Mouse (Mus musculus) forebrain, embryonic 10.5 days (tissue): ENCODE measurements around the gene Fbxo21. TPM values are rescaled to one million over a fixed set of nuclear protein-coding genes. Genes with fewer than 3 reads are reported as not detected.

Experiments used
- DNase-seq: peaks from one replicate; pipeline ENCODE4 v3.0.0-alpha.2; 2017; ENCODE audit warnings: low spot score; ENCODE audit errors: extremely low spot score
- H3K27ac ChIP-seq: fragments of 300-500 bp; sonication (generic); 2 replicates; pipeline ENCODE4 v1.5.1; 2016; ENCODE audit warnings: mild to moderate bottlenecking
- H3K27me3 ChIP-seq: fragments of 300-500 bp; sonication (generic); 2 replicates; pipeline ENCODE4 v1.6.1; 2016; ENCODE audit warnings: mild to moderate bottlenecking; ENCODE audit not compliant: poor library complexity, severe bottlenecking
- H3K36me3 ChIP-seq: fragments of 300-500 bp; sonication (generic); replicated peaks from 2 replicates; pipeline ENCODE4 v1.6.1; 2016; ENCODE audit warnings: mild to moderate bottlenecking, moderate library complexity
- H3K4me1 ChIP-seq: fragments of 300-500 bp; sonication (generic); 2 replicates; pipeline ENCODE4 v1.6.1; 2016
- H3K4me3 ChIP-seq: fragments of 300-500 bp; sonication (generic); 2 replicates; pipeline ENCODE4 v1.5.1; 2016; ENCODE audit warnings: mild to moderate bottlenecking, moderate library complexity
- H3K9me3 ChIP-seq: fragments of 300-500 bp; sonication (generic); 2 replicates; pipeline ENCODE4 v1.6.1; 2016; ENCODE audit warnings: mild to moderate bottlenecking, moderate library complexity
- WGBS: fragments of 180-500 bp; shearing (Covaris S2); methylation state at CpG from one replicate; pipeline ENCODE4 v1.1.7; 2016; 5-methylcytosine and 5-hydroxymethylcytosine counted together
- polyA plus RNA-seq: library from polyadenylated mRNA; unstranded; fragments of >200 nt; fragmentation: Nextera tagmentation; extraction: Ambion mirVana; gene quantifications from 2 replicates; pipeline ENCODE4 v1.2.1, GENCODE M21; 2016

The Fbxo21 gene
- 105 and 107 TPM in 2 replicates for polyA plus RNA-seq

DNA sequence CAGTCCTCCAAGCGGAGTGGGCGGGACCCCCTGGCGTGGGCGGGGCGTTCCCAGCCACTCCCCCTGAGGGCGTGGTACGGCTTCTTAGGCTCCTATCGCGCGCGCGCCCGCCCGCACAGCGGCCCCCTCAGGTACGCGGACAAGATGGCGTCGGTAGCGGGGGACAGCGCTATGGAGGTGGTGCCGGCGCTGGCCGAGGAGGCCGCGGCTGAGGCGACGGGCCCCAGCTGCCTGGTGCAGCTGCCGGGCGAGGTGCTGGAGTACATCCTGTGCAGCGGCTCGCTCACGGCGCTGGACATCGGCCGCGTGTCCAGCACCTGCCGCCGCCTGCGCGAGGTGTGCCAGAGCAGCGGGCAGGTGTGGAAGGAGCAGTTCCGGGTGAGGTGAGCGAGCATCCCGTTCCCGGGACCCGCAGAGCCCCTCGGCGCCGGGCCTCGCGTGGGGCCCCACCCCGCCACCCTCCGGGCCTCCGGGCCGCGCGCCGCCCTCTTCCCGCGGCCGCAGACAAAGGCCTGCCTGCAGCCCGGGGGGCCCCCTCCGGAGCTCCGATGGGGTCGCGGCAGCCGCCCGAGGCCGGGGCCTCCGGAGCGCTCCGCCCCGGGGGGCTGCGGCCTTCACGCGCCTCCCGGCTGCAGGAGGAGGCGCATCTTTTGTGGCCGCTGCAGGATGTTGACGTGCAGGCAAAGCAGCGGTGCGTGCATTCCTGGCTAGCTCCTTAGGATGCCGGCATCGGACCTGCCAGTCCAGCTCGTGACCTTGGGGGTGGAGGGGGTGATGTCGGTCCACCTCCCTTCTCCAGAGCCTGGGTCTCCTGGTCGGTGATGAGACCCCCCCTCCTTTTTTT lies at the start of gene Fbxo21:
TSS of gene Fbxo21 (plus strand) at position 74 of the 844 bp plus-strand sequence.
- H3K4me1 ChIP-seq: peaks cover 30% of the 10 kb centered on the region
- DNase-seq: peak; percentile 95
- H3K4me3 ChIP-seq: peak within 1 kb of the TSS; percentile 99
- H3K27me3 ChIP-seq: peaks cover 5% of the 10 kb centered on the region; the same call in 1 of the 2 replicates
- peak within 1 kb of the TSS; percentile 98 for H3K27ac ChIP-seq
- H3K36me3 ChIP-seq: peaks cover 36% of the 10 kb centered on the region
- WGBS: under 1% methylated on average over 88 of the region's 88 CpGs
- no peaks in the 10 kb centered on the region for H3K9me3 ChIP-seq

- no peak for DNase-seq
- no peak overlapping the region for H3K4me3 ChIP-seq
- 91% methylated on average over 2 of the region's 2 CpGs for WGBS
- no peaks in the 10 kb centered on the region for H3K36me3 ChIP-seq
- H3K27me3 ChIP-seq: 0 out of 2 replicates have a peak, but pooled peaks cover 4% of the 10 kb centered on the region
- no peaks in the 10 kb centered on the region for H3K4me1 ChIP-seq
- no peak overlapping the region for H3K27ac ChIP-seq
- H3K9me3 ChIP-seq: no peaks in the 10 kb centered on the region
These were observed 48.0 kb upstream of the Fbxo21 start for GRCm38 (mm10) chr5:117928553-117928952.

- 87% methylated on average over 2 of the region's 2 CpGs for WGBS
- peaks cover 18% of the 10 kb centered on the region; the same call in 1 of the 2 replicates for H3K27me3 ChIP-seq
- no peak overlapping the region for H3K27ac ChIP-seq
- no peak for DNase-seq
- H3K4me3 ChIP-seq: no peak overlapping the region
- no peaks in the 10 kb centered on the region for H3K9me3 ChIP-seq
- no peaks in the 10 kb centered on the region for H3K36me3 ChIP-seq
- no peaks in the 10 kb centered on the region for H3K4me1 ChIP-seq
These were observed 44.3 kb upstream of the Fbxo21 start for GRCm38 (mm10) chr5:117932222-117932621.

GRCm38 (mm10) chr5:117932862-117933261 lies 43.7 kb upstream of the Fbxo21 start:
- H3K36me3 ChIP-seq: no peaks in the 10 kb centered on the region
- no peak overlapping the region for H3K4me3 ChIP-seq
- H3K27me3 ChIP-seq: peaks cover 18% of the 10 kb centered on the region; the same call in 1 of the 2 replicates
- WGBS: 2% methylated on average over 8 of the region's 9 CpGs
- peak; percentile 87 for DNase-seq
- no peaks in the 10 kb centered on the region for H3K4me1 ChIP-seq
- H3K27ac ChIP-seq: no peak overlapping the region
- H3K9me3 ChIP-seq: no peaks in the 10 kb centered on the region

- H3K27me3 ChIP-seq: peaks cover 18% of the 10 kb centered on the region; the same call in 1 of the 2 replicates
- no peaks in the 10 kb centered on the region for H3K36me3 ChIP-seq
- H3K4me3 ChIP-seq: no peak overlapping the region
- no peak overlapping the region for H3K27ac ChIP-seq
- peaks cover 7% of the 10 kb centered on the region; the same call in 1 of the 2 replicates for H3K4me1 ChIP-seq
- 75% methylated on average over 16 of the region's 16 CpGs for WGBS
- no peaks in the 10 kb centered on the region for H3K9me3 ChIP-seq
- DNase-seq: no peak
These were observed 40.2 kb upstream of the Fbxo21 start for GRCm38 (mm10) chr5:117936346-117936745.

DNA sequence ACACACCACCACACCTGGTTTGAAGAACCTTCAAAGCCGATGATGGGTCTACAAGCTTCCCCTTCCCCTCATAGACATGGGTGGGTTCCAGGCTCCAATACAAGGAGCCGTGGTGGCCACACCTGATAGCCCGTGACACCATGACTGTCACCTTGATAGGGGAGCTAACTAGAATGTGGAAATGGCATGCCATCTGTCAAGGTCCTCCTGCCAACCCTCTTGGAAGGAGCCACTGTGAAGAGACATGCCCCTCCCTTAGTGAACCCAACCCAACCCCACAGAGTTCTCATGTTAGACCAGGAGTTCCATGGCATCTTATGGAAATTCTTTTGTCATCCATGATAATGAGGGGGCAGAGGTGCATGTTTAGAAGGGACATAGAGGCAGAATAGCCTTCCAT lies 39.3 kb upstream of the Fbxo21 start:
- no peak overlapping the region for H3K4me3 ChIP-seq
- H3K4me1 ChIP-seq: peaks cover 7% of the 10 kb centered on the region; the same call in 1 of the 2 replicates
- no peak for DNase-seq
- H3K36me3 ChIP-seq: no peaks in the 10 kb centered on the region
- 89% methylated on average over 3 of the region's 3 CpGs for WGBS
- no peak overlapping the region for H3K27ac ChIP-seq
- no peaks in the 10 kb centered on the region for H3K9me3 ChIP-seq
- H3K27me3 ChIP-seq: peaks cover 14% of the 10 kb centered on the region; the same call in 1 of the 2 replicates

GRCm38 (mm10) chr5:117938182-117938581 lies 38.3 kb upstream of the Fbxo21 start:
- peaks cover 7% of the 10 kb centered on the region; the same call in 1 of the 2 replicates for H3K4me1 ChIP-seq
- no peak overlapping the region for H3K27ac ChIP-seq
- no peaks in the 10 kb centered on the region for H3K36me3 ChIP-seq
- peak; percentile 82 for DNase-seq
- WGBS: 15% methylated on average over 14 of the region's 14 CpGs
- H3K27me3 ChIP-seq: peaks cover 14% of the 10 kb centered on the region; the same call in 1 of the 2 replicates
- peak overlapping the region; percentile 40 for H3K4me3 ChIP-seq
- no peaks in the 10 kb centered on the region for H3K9me3 ChIP-seq

DNA sequence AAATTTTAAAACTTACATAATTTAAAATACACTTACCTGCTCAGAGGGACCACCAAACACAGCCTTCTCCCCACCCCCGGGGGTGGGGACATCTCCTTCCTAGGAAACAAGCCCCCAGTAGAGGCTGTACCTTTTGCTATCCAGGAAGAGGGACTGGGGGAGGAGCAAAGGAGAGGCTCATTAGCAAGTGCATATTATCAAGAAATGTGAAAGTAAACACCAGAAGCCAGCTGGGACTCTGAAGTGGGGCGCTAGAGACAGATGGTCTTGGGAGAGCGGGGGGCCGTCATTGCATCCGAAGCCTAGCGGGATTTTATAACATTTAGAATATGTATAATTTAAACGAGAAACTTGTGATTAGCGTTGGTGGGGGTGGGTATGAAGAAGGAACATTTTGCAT lies 37.1 kb upstream of the Fbxo21 start:
- no peaks in the 10 kb centered on the region for H3K36me3 ChIP-seq
- 88% methylated on average over 8 of the region's 8 CpGs for WGBS
- H3K27ac ChIP-seq: no peak overlapping the region
- no peak for DNase-seq
- H3K4me1 ChIP-seq: peaks cover 7% of the 10 kb centered on the region; the same call in 1 of the 2 replicates
- no peak overlapping the region for H3K4me3 ChIP-seq
- H3K9me3 ChIP-seq: no peaks in the 10 kb centered on the region
- H3K27me3 ChIP-seq: peaks cover 14% of the 10 kb centered on the region; the same call in 1 of the 2 replicates

DNA sequence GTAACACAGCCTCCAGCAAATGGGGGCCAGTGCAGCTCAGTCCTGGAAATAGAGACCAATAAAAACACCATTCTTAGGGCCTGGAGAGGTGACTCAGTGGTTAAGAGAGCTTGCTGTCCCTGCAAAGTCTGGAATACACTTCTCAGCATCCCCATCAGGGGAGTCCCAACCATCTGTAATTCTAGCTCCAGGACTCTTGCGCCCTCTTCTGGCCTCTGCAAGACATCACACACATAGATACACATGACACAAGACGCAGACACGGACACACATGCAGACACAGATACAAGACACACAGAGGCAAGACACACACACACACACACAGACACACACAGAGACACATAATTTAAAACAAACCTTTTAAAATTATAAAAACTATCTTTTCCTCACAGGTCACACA lies 35.0 kb upstream of the Fbxo21 start:
- H3K4me1 ChIP-seq: peaks cover 7% of the 10 kb centered on the region; the same call in 1 of the 2 replicates
- no peaks in the 10 kb centered on the region for H3K9me3 ChIP-seq
- 70% methylated on average over 3 of the region's 3 CpGs for WGBS
- H3K27ac ChIP-seq: no peak overlapping the region
- H3K36me3 ChIP-seq: no peaks in the 10 kb centered on the region
- H3K4me3 ChIP-seq: no peak overlapping the region
- H3K27me3 ChIP-seq: peaks cover 7% of the 10 kb centered on the region; the same call in 1 of the 2 replicates
- no peak for DNase-seq

DNA sequence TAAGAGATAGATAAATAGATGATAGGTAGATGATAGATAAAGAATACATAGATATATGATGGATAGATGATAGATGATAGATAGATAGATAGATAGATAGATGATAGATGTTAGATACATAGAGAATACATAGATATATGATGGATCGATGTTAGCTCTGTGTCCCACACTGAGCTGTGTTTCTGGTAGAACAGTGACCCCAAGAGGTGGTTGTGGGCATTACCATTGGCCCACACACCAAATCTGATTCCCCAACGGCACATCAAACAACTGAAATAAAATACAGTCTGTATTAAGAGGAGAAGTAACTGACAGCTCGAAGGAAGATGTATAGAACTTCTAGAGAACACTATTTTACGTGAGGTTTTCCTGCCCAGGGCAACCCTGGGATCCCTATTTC lies 29.9 kb upstream of the Fbxo21 start:
- no peaks in the 10 kb centered on the region for H3K9me3 ChIP-seq
- no peak for DNase-seq

GRCm38 (mm10) chr5:117949393-117949792 lies 27.1 kb upstream of the Fbxo21 start:
- 89% methylated on average over 10 of the region's 10 CpGs for WGBS
- Histone ChIP-seq H3K36me3 (no peaks in the 10 kb centered on the region), H3K4me3 (no peak overlapping the region), H3K4me1 (0 out of 2 replicates have a peak, but pooled peaks cover 3% of the 10 kb centered on the region), H3K9me3 (no peaks in the 10 kb centered on the region), H3K27me3 (no peaks in the 10 kb centered on the region), H3K27ac (no peak overlapping the region)
- DNase-seq: no peak

More for the DNA sequence above, 29.9 kb upstream of the Fbxo21 start:
- Histone ChIP-seq H3K27ac (no peak overlapping the region), H3K4me3 (no peak overlapping the region), H3K36me3 (no peaks in the 10 kb centered on the region), H3K4me1 (0 out of 2 replicates have a peak, but pooled peaks cover 3% of the 10 kb centered on the region), H3K27me3 (no peaks in the 10 kb centered on the region)
- 45% methylated on average over 4 of the region's 4 CpGs for whole genome bisulfite sequencing

- no peaks in the 10 kb centered on the region for H3K27me3 ChIP-seq
- no peak for DNase-seq
- no peaks in the 10 kb centered on the region for H3K36me3 ChIP-seq
- H3K4me1 ChIP-seq: peaks cover 5% of the 10 kb centered on the region; the same call in 1 of the 2 replicates
- no peaks in the 10 kb centered on the region for H3K9me3 ChIP-seq
- WGBS: 91% methylated on average over 12 of the region's 12 CpGs
- H3K4me3 ChIP-seq: no peak overlapping the region
- H3K27ac ChIP-seq: no peak overlapping the region
These were observed 22.6 kb upstream of the Fbxo21 start for GRCm38 (mm10) chr5:117953893-117954292.

DNA sequence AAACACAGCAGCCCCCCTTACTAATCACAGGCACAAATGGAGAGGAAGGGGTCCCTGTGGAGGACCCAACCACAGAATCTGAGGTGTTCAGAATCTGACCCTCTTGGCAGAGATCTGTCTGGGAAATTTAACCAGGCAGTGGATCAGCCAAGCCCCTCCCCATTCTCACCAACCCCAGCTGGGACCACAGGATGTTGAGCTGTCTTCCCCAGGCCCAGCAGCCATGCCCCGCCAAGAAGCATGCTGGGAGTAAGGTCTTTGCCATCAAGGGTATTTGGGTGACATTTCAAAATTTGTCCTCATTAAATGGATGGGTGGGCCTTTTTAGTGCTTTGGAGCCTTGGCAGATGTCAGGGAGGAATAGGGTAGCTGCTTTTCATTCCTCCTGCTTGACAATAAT lies 22.1 kb upstream of the Fbxo21 start:
- Histone ChIP-seq H3K4me1 (peaks cover 5% of the 10 kb centered on the region; the same call in 1 of the 2 replicates), H3K27ac (no peak overlapping the region), H3K4me3 (no peak overlapping the region), H3K36me3 (no peaks in the 10 kb centered on the region), H3K9me3 (no peaks in the 10 kb centered on the region), H3K27me3 (no peaks in the 10 kb centered on the region)
- DNase-seq: no peak
- WGBS: 78% methylated on average over 1 of the region's 1 CpGs
